Mouse (Mus musculus) left cerebral cortex, postnatal 25 days (tissue): ENCODE data around the gene Glis1. TPM values are rescaled to one million over a fixed set of nuclear protein-coding genes. Genes with fewer than 3 reads are reported as not detected.

Experiments
- DNase-seq, 2 experiments: peaks; one replicate each; pipeline ENCODE4 v3.0.0; 2022; ENCODE audit warnings: low spot score in 2 of 2, mixed read lengths in 1 of 2
- intact Hi-C: fragments of 180-260 bp; cut with DNase I; formaldehyde crosslinking; loops from one replicate; pipeline ENCODE4 v1.15.1; 2025
- total RNA-seq, 2 experiments: library from RNA; stranded (reverse); gene quantifications; 2 replicates each; pipeline ENCODE4 v1.2.3; 2021

Gene Glis1
- total RNA-seq, 2 experiments from 2014 or later, result 0.82 to 1.1 TPM

DNA sequence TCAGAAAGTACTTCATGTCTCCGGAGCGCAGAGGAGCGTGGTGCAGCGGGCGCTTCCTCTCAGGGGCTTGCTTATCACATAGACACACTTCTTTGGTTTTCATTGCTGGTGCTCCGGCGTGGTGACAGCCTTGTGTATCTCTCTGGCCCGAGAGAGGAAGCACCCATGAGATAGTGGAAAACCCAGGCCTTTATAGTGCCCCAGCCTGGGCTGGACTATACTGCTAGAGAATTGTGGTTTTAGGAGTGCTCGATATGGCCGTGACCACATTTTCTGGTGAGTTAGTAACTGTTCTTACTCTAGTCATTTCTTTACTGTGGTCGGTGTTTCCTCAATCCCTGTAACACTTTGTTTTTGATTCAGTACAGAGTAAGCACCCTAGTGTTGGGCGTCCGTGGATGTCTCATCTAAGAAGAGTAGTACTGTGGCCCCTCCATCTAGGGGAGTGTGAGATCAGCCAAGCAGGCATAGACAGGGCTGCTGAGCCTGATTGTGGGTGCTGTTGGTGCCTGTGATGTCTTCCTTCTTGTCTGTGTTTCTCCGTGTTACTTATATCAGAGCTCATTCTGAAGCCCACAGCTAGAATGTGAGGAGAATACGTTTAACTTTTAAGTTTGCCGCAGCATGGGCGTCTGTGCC is 171.7 kb downstream of the Glis1 start:
- peak in 1 of 2 experiments; percentile 17 for DNase-seq
- intact Hi-C loops, result no loop called here

- DNase-seq, result no peak
- intact Hi-C loops, result no loop called here
These were observed 175.4 kb downstream of the Glis1 start for GRCm38 (mm10) chr4:107609775-107610174.

- intact Hi-C loops, result no loop called here
- peak; percentile 31 to 86 for DNase-seq
These were observed 177.7 kb downstream of the Glis1 start for GRCm38 (mm10) chr4:107611888-107612650.

DNA sequence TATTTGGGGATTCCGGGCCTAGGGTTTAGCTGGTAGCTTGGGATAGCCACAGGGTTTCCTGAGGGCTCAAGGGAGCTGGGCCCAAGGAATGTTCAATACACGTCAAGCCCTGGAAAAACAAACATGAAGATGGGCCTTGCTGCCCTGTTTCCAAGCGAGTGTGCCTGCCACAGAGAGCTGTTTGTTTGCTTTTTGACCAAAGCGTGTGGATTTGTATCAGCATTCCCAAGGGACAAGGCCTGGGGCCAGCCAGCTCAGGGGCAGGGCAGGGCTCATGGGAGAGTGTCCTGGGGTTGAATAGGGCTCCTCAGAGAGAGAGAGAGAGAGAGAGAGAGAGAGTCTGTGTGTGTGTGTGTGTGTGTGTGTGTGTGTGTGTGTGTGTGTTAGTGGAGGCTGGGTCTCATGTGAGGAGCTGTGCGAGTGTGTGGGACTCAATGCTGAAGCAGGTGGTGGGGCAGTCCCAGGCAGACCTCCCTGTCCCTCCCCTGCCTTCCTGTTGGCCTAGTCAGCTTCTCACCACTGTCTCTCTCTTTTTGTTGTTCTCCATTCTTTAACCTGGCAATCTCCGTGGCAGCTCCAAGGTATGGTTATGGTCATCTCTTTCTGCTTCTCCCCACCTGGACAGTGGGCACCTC is 183.3 kb downstream of the Glis1 start:
- intact Hi-C loops, result no loop called here
- no peak for DNase-seq

GRCm38 (mm10) chr4:107619487-107619886 is 185.1 kb downstream of the Glis1 start:
- DNase-seq, result no peak
- intact Hi-C loops, result no loop called here

- DNase-seq, result no peak
- intact Hi-C loops, result no loop called here
These were observed 187.0 kb downstream of the Glis1 start for GRCm38 (mm10) chr4:107621366-107621765.

GRCm38 (mm10) chr4:107622296-107622695 is 187.9 kb downstream of the Glis1 start:
- DNase-seq, result no peak
- intact Hi-C loops, result no loop called here

DNA sequence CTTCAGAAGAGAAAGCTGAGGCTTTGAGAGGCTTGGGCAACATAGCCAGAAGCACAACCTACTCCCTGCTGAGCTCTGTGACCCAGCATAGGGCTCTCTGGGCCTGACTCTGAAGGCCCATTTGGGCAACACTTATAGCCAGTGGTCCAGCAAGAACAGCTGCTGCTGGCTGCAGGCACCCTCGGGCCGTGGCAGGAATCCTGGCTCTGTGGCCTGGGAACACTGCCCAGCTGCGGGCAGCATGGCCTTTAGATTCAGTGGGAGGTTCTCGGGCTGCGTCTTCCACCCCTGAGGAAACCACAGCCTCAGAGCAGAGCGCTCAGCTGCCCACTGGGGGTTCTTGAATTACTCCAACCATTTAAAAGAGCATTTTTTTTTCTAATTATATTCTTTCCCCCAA is 189.5 kb downstream of the Glis1 start:
- intact Hi-C loops, result no loop called here
- no peak for DNase-seq

GRCm38 (mm10) chr4:107624951-107625350 is 190.6 kb downstream of the Glis1 start:
- intact Hi-C loops, result no loop called here
- DNase-seq, result no peak

DNA sequence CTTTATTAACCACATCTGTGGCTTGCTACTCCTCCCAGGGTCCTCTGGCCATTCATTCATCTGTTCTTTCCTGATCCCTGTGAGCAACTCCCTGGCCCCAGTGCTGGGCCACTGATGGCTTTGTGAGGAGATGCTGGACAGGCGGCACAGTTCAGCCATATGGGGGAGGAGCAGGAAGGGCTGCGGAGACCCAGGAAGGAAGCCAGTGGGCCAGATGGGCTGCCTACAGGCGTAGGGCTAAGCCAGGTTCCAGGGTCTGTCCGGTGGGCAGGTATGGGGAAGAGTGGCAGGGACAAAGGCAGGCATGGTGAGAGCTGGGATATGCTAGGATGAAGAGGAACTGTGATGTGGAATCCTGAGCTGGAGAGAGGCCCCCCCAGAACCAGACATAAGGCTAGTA is 193.8 kb downstream of the Glis1 start:
- no peak for DNase-seq
- intact Hi-C loops, result no loop called here

DNA sequence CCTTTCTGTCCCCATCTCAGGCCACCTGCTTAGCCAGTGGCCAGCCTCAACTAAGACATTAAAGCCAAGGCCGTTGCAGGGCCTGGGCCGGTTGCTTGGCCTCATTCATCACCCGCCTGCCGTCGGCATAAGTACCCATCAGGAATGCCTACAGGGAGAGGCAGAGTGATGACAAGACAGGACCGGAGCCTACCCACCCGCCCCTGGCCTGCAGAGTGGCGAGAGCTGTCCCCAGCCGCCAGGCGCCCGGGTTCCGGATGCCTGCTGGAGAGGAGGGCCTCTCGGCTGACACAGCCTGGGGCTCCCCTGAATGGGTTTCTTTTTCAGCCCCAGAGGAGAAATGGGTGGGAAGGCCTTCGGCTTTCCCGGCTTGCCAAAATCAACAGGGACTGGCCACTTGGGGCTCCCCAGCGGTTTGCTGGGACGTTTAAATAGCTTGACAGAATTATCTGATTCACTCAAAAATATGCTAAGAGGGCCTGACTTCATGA is 194.6 kb downstream of the Glis1 start:
- DNase-seq, result no peak
- intact Hi-C loops, result no loop called here

DNA sequence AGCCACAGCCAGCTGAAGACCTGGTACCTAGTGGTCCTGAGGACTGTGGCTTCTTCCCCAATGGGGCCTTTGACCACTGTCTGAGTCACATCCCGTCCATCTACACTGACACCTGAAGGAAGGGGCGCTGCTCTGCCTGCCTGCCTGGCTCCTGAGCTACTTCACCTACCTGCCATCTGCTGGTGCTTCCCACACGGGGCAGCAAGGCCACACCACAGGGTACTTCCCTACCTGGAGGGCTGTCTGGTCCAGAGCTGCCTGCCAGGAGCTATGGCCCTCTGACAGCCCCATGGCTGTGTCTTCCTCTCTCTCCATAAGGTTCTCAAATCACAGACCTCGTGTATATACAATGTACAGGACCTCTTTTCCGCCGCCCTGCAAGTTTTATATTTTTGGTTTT is 200.2 kb downstream of the Glis1 start:
- DNase-seq, result no peak
- intact Hi-C loops, result loop anchor here (5.0 kb wide), 1 partner anchor 147 kb away; no protein-coding TSS in a partner anchor

DNA sequence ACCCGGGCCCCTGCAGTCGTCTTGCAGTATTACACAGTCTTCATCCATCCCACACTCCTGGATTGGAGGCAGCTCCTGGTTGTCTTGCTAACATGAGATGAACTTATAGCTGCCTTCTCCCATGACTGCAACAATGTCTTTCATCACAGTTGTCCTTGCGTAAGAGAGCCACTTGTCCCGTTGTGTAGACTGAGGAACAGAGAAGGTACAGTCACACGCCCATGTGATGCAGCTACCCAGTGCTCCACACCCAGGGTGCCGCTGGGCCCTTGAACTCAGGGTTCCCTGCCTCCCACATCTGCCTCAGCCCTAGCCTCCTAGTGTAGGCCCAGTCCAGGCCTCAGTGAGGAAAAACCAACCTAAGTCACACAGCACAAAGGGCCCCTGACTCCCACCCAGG is 201.7 kb downstream of the Glis1 start:
- no peak for DNase-seq
- intact Hi-C loops, result loop anchor here (5.0 kb wide), 1 partner anchor 149 kb away; no protein-coding TSS in a partner anchor

GRCm38 (mm10) chr4:107637670-107638069 is 203.3 kb downstream of the Glis1 start:
- peak in 1 of 2 experiments; percentile 40 for DNase-seq

GRCm38 (mm10) chr4:107638303-107638702 is 203.9 kb downstream of the Glis1 start:
- intact Hi-C loops, result loop anchor here (5.0 kb wide), 1 partner anchor 151 kb away; no protein-coding TSS in a partner anchor
- DNase-seq, result no peak

More at GRCm38 (mm10) chr4:107637670-107638069, 203.3 kb downstream of the Glis1 start:
- intact Hi-C loops, result loop anchor here (5.0 kb wide), 1 partner anchor 150 kb away; no protein-coding TSS in a partner anchor

DNA sequence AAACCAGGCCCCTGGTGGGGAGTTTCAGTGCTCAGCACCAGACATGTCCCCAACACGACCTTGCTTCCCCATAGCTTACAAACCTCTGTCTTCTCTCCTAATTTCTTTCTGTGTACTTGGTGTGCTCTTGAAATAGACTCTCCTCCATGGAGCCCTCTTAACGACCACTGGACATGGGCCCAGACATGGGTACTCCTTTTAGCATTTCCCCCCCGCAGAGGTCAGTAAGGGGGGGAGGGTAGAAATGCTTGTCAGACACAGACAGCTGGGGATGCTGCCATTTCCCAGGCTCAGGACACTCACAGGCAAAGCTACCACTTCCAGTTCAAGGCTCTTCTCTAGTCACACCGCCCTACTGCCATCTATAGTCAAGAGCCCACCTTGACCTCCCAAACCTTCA is 207.2 kb downstream of the Glis1 start:
- intact Hi-C loops, result no loop called here
- DNase-seq, result no peak

- DNase-seq, result no peak
These were observed 214.6 kb downstream of the Glis1 start for GRCm38 (mm10) chr4:107648959-107649485.

DNA sequence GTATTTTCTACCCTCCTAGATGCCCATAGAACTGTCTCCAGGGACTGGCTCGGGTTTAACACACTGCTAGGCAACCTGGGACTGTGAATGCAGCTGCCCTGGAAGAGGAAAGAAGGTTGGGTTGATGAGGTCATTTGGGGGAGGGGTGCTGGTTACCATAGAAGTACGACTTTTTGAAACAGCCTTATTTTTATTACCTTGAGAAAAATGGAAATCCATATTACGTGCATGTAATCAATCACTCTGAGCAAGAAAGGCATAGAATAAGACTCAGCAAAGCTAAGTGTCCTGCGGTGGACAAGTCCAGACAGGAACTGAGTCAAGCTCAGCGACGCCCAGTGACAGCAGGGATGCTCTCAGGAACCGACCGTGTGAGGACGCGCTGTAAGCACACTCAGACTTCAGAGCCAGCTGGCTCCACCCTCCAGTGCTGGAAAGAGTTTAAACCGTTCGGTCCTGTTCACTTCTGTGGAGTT is 216.7 kb downstream of the Glis1 start:
- no peak for DNase-seq
- intact Hi-C loops, result loop anchor here (5.0 to 10.0 kb wide), 3 partner anchors 229 to 396 kb away; partner anchors contain the start of genes Hspb11 and Lrrc42

More at GRCm38 (mm10) chr4:107648959-107649485, 214.6 kb downstream of the Glis1 start:
- intact Hi-C loops, result no loop called here

GRCm38 (mm10) chr4:107652598-107653279 is 218.3 kb downstream of the Glis1 start:
- intact Hi-C loops, result loop anchor here (1.0 to 10.0 kb wide), 4 partner anchors 166 to 398 kb away; partner anchors contain the start of genes Hspb11 and Lrrc42
- peak; percentile 83 to 90 for DNase-seq
